Mouse (Mus musculus) thymus, postnatal 0 days (tissue): ENCODE measurements around the gene Myl6b. TPM values are rescaled to one million over a fixed set of nuclear protein-coding genes. Genes with fewer than 3 reads are reported as not detected.

Experiments used
- DNase-seq: peaks from one replicate; pipeline ENCODE4 v3.0.0-alpha.2; 2015; ENCODE audit warnings: low spot score
- microRNA-seq: library from miRNA; unstranded; fragments of <30 nt; microRNA quantifications from one replicate; pipeline ENCODE4, GENCODE M21; 2016; ENCODE audit warnings: borderline number of aligned reads
- polyA plus RNA-seq: library from polyadenylated mRNA; unstranded; fragments of >200 nt; fragmentation: Nextera tagmentation; extraction: Ambion mirVana; gene quantifications from 2 replicates; pipeline ENCODE4 v1.2.1, GENCODE M21; 2015

Gene Myl6b
- polyA plus RNA-seq, 1 experiment from 2014 or later = 5.2 TPM

GRCm38 (mm10) chr10:128451014-128451413 is 47.5 kb downstream of the Myl6b start:
- DNase-seq = no peak

GRCm38 (mm10) chr10:128445407-128445806 is 53.1 kb downstream of the Myl6b start:
- DNase-seq = no peak

GRCm38 (mm10) chr10:128444354-128444753 is 54.1 kb downstream of the Myl6b start:
- no peak for DNase-seq

Small RNA genes within 50 kb of the gene (microRNA-seq; reads per million reads assigned to microRNA genes)
- gene Mir6916 (not detected), gene Mir8105 (2.5 reads per million)

Other genes with a start within 250 kb of the Myl6b start
- gene Apon, start 244.6 kb downstream of the Myl6b start, polyA plus RNA-seq = 0.28 and 0.40 TPM in 2 replicates
- 0.17 TPM in 1 of 2 replicates, not detected in the other for gene Apof, start 230.0 kb downstream of the Myl6b start, polyA plus RNA-seq
- gene Stat2, start 228.1 kb downstream of the Myl6b start, polyA plus RNA-seq = 22.6 and 25.1 TPM in 2 replicates
- 2.5 and 3.1 TPM in 2 replicates for gene Il23a, start 199.9 kb downstream of the Myl6b start, polyA plus RNA-seq
- 26.2 and 31.8 TPM in 2 replicates for gene Pan2, start 195.3 kb downstream of the Myl6b start, polyA plus RNA-seq
- gene Cnpy2, start 176.2 kb downstream of the Myl6b start, polyA plus RNA-seq = 223 and 247 TPM in 2 replicates
- gene Cs, start 161.0 kb downstream of the Myl6b start, polyA plus RNA-seq = 154 and 157 TPM in 2 replicates
- gene Coq10a, start 129.7 kb downstream of the Myl6b start, polyA plus RNA-seq = 17.1 and 21.8 TPM in 2 replicates
- gene Ankrd52, start 121.6 kb downstream of the Myl6b start, polyA plus RNA-seq = 7.4 and 9.9 TPM in 2 replicates
- 0.38 and 0.44 TPM in 2 replicates for gene Slc39a5, start 97.5 kb downstream of the Myl6b start, polyA plus RNA-seq
- gene Nabp2, start 87.2 kb downstream of the Myl6b start, polyA plus RNA-seq = 59.0 and 68.0 TPM in 2 replicates
- gene Rnf41, start 87.0 kb downstream of the Myl6b start, polyA plus RNA-seq = 30.0 and 31.7 TPM in 2 replicates
- gene Smarcc2, start 39.4 kb downstream of the Myl6b start, polyA plus RNA-seq = 37.2 and 41.7 TPM in 2 replicates
- gene Myl6, start 4.5 kb downstream of the Myl6b start, polyA plus RNA-seq = 963 and 1,020 TPM in 2 replicates
- gene Esyt1, start 27.2 kb upstream of the Myl6b start, polyA plus RNA-seq = 43.2 and 44.6 TPM in 2 replicates
- 17.8 and 18.8 TPM in 2 replicates for gene Zc3h10, start 49.1 kb upstream of the Myl6b start, polyA plus RNA-seq
- gene Rpl41, start 50.6 kb upstream of the Myl6b start, polyA plus RNA-seq = 4,302 and 4,551 TPM in 2 replicates
- gene Pa2g4, start 67.3 kb upstream of the Myl6b start, polyA plus RNA-seq = 238 and 264 TPM in 2 replicates
- 0.85 and 0.87 TPM in 2 replicates for gene Erbb3, start 91.0 kb upstream of the Myl6b start, polyA plus RNA-seq
- 1,143 and 1,215 TPM in 2 replicates for gene Rps26, start 128.1 kb upstream of the Myl6b start, polyA plus RNA-seq
- 0.98 and 1.1 TPM in 2 replicates for gene Ikzf4, start 147.3 kb upstream of the Myl6b start, polyA plus RNA-seq
- gene Suox, start 175.4 kb upstream of the Myl6b start, polyA plus RNA-seq = 13.4 and 16.9 TPM in 2 replicates
- gene Rab5b, start 197.6 kb upstream of the Myl6b start, polyA plus RNA-seq = 45.3 and 46.5 TPM in 2 replicates
- 1.1 and 1.3 TPM in 2 replicates for gene Pmel, start 205.5 kb upstream of the Myl6b start, polyA plus RNA-seq
- gene Cdk2, start 206.3 kb upstream of the Myl6b start, polyA plus RNA-seq = 115 and 117 TPM in 2 replicates
- 135 and 136 TPM in 2 replicates for gene Dgka, start 246.2 kb upstream of the Myl6b start, polyA plus RNA-seq
- 74.7 and 79.2 TPM in 2 replicates for gene Pym1, start 249.2 kb upstream of the Myl6b start, polyA plus RNA-seq